Mouse (Mus musculus) liver, adult 2 months (tissue): ENCODE data around the gene Epn2.

Experiments
- CTCF ChIP-seq: fragments of 200-500 bp; IDR thresholded peaks from 2 replicates; pipeline ENCODE4 v1.5.1; 2011; ENCODE audit warnings: low read depth, low read length, control low read depth
- POLR2A ChIP-seq: fragments of 200-500 bp; IDR thresholded peaks from 2 replicates; pipeline ENCODE4 v1.6.1; 2011; ENCODE audit warnings: low read length, control low read depth; ENCODE audit not compliant: insufficient read depth; ENCODE audit errors: extremely low read depth

DNA sequence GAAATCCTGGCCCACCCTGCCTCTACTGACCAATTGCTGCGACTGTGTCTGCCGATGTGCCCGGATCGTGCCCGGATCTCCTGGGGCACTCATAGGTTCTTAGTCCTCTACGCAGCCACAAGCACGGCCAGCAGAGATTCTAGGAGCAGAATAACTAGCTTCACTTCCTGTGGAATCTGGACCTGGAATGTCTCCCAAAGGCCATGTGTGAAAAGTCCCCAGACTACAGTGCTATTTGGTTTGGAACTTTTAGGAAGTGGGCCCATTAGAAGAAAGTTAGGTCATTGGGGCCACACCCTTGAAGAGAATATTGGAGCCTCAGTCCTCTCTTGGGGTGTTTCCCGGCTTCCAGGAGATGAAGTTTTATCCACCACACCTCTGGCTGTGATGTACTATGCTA, 38.6 kb upstream of the Epn2 start:
- TF ChIP-seq POLR2A, result no peak
- TF ChIP-seq CTCF, result no peak
